Mouse (Mus musculus): ENCODE data around the gene Mesp2. TPM values are rescaled to one million over a fixed set of nuclear protein-coding genes. Genes with fewer than 3 reads are reported as not detected.

Mesp2 gene
- polyA plus RNA-seq, 1 experiment from 2014 or later, result 0.57 TPM

- ATAC-seq (ENCODE audit: low FRiP score, low TSS enrichment), result no peak
- Histone ChIP-seq H3K4me3 (ENCODE audit: low read length) (no peak overlapping the region), H3K4me2 (replicated peaks; ENCODE audit: low read depth, low read length) (peak overlapping the region; percentile 83; the same call in 1 of the 2 replicates), H3K27ac (ENCODE audit: low read depth, low read length) (no peak overlapping the region), H3K27me3 (ENCODE audit: control insufficient read depth, insufficient read depth, low read length) (no peaks in the 10 kb centered on the region), H3K9me3 (ENCODE audit: control insufficient read depth, low read length) (no peaks in the 10 kb centered on the region), H3K4me1 (ENCODE audit: control insufficient read depth, insufficient read depth, low read length) (peaks cover 7% of the 10 kb centered on the region; the same call in 1 of the 2 replicates), H3K9ac (ENCODE audit: low read depth, low read length) (no peak overlapping the region), H3K36me3 (ENCODE audit: control insufficient read depth, insufficient read depth, low read length) (no peaks in the 10 kb centered on the region)
- WGBS, result 88% methylated on average over 2 of the region's 2 CpGs
These were observed 35.8 kb downstream of the Mesp2 start for GRCm38 (mm10) chr7:79846342-79846741.

GRCm38 (mm10) chr7:79847456-79848451 lies 37.2 kb downstream of the Mesp2 start:
- Histone ChIP-seq H3K27me3 (ENCODE audit: control insufficient read depth, insufficient read depth, low read length) (no peaks in the 10 kb centered on the region), H3K9me3 (ENCODE audit: control insufficient read depth, low read length) (no peaks in the 10 kb centered on the region), H3K36me3 (ENCODE audit: control insufficient read depth, insufficient read depth, low read length) (no peaks in the 10 kb centered on the region), H3K4me3 (ENCODE audit: low read length) (peak overlapping the region; percentile 47), H3K9ac (ENCODE audit: low read depth, low read length) (peak overlapping the region; percentile 63), H3K4me2 (replicated peaks; ENCODE audit: low read depth, low read length) (peak overlapping the region; percentile 83), H3K4me1 (ENCODE audit: control insufficient read depth, insufficient read depth, low read length) (0 out of 2 replicates have a peak, but pooled peaks cover 3% of the 10 kb centered on the region), H3K27ac (ENCODE audit: low read depth, low read length) (no peak overlapping the region)
- ATAC-seq (ENCODE audit: low FRiP score, low TSS enrichment), result peak; percentile 86
- WGBS, result 7% methylated on average over 52 of the region's 53 CpGs

- H3K9ac ChIP-seq (ENCODE audit: low read depth, low read length), result no peak overlapping the region
- H3K4me3 ChIP-seq (ENCODE audit: low read length), result no peak overlapping the region
- WGBS, result 72% methylated on average over 4 of the region's 4 CpGs
- ATAC-seq (ENCODE audit: low FRiP score, low TSS enrichment), result no peak
- H3K4me2 ChIP-seq (replicated peaks; ENCODE audit: low read depth, low read length), result no peak overlapping the region
- no peaks in the 10 kb centered on the region for H3K9me3 ChIP-seq (ENCODE audit: control insufficient read depth, low read length)
- H3K27me3 ChIP-seq (ENCODE audit: control insufficient read depth, insufficient read depth, low read length), result no peaks in the 10 kb centered on the region
- H3K36me3 ChIP-seq (ENCODE audit: control insufficient read depth, insufficient read depth, low read length), result no peaks in the 10 kb centered on the region
- peaks cover 10% of the 10 kb centered on the region for H3K4me1 ChIP-seq (ENCODE audit: control insufficient read depth, insufficient read depth, low read length)
- no peak overlapping the region for H3K27ac ChIP-seq (ENCODE audit: low read depth, low read length)
These were observed 45.8 kb downstream of the Mesp2 start for GRCm38 (mm10) chr7:79856305-79856704.

- ATAC-seq (ENCODE audit: low FRiP score, low TSS enrichment), result no peak
- H3K4me1 ChIP-seq (ENCODE audit: control insufficient read depth, insufficient read depth, low read length), result peaks cover 10% of the 10 kb centered on the region
- no peaks in the 10 kb centered on the region for H3K27me3 ChIP-seq (ENCODE audit: control insufficient read depth, insufficient read depth, low read length)
- H3K36me3 ChIP-seq (ENCODE audit: control insufficient read depth, insufficient read depth, low read length), result no peaks in the 10 kb centered on the region
- H3K4me2 ChIP-seq (replicated peaks; ENCODE audit: low read depth, low read length), result no peak overlapping the region
- no peak overlapping the region for H3K9ac ChIP-seq (ENCODE audit: low read depth, low read length)
- H3K27ac ChIP-seq (ENCODE audit: low read depth, low read length), result no peak overlapping the region
- no peak overlapping the region for H3K4me3 ChIP-seq (ENCODE audit: low read length)
- 57% methylated on average over 11 of the region's 11 CpGs for WGBS
- no peaks in the 10 kb centered on the region for H3K9me3 ChIP-seq (ENCODE audit: control insufficient read depth, low read length)
These were observed 47.8 kb downstream of the Mesp2 start for GRCm38 (mm10) chr7:79858202-79858934.

- peaks cover 10% of the 10 kb centered on the region for H3K4me1 ChIP-seq (ENCODE audit: control insufficient read depth, insufficient read depth, low read length)
- no peak overlapping the region for H3K27ac ChIP-seq (ENCODE audit: low read depth, low read length)
- ATAC-seq (ENCODE audit: low FRiP score, low TSS enrichment), result no peak
- H3K27me3 ChIP-seq (ENCODE audit: control insufficient read depth, insufficient read depth, low read length), result no peaks in the 10 kb centered on the region
- H3K4me3 ChIP-seq (ENCODE audit: low read length), result no peak overlapping the region
- H3K9me3 ChIP-seq (ENCODE audit: control insufficient read depth, low read length), result no peaks in the 10 kb centered on the region
- no peak overlapping the region for H3K9ac ChIP-seq (ENCODE audit: low read depth, low read length)
- 41% methylated on average over 9 of the region's 9 CpGs for WGBS
- H3K4me2 ChIP-seq (replicated peaks; ENCODE audit: low read depth, low read length), result no peak overlapping the region
- no peaks in the 10 kb centered on the region for H3K36me3 ChIP-seq (ENCODE audit: control insufficient read depth, insufficient read depth, low read length)
These were observed 48.6 kb downstream of the Mesp2 start for GRCm38 (mm10) chr7:79858956-79859630.

GRCm38 (mm10) chr7:79860811-79861210 lies 50.3 kb downstream of the Mesp2 start, which contains the start of gene Anpep:
Gene Anpep, minus strand, starts transcription at chr7:79861059.
- no peaks in the 10 kb centered on the region for H3K36me3 ChIP-seq (ENCODE audit: control insufficient read depth, insufficient read depth, low read length)
- H3K4me2 ChIP-seq (replicated peaks; ENCODE audit: low read depth, low read length), result no peak within 1 kb of the TSS
- ATAC-seq (ENCODE audit: low FRiP score, low TSS enrichment), result no peak
- no peak within 1 kb of the TSS for H3K4me3 ChIP-seq (ENCODE audit: low read length)
- H3K27me3 ChIP-seq (ENCODE audit: control insufficient read depth, insufficient read depth, low read length), result no peaks in the 10 kb centered on the region
- H3K27ac ChIP-seq (ENCODE audit: low read depth, low read length), result no peak within 1 kb of the TSS
- no peaks in the 10 kb centered on the region for H3K9me3 ChIP-seq (ENCODE audit: control insufficient read depth, low read length)
- peaks cover 10% of the 10 kb centered on the region for H3K4me1 ChIP-seq (ENCODE audit: control insufficient read depth, insufficient read depth, low read length)
- whole genome bisulfite sequencing, result 73% methylated on average over 9 of the region's 9 CpGs
- H3K9ac ChIP-seq (ENCODE audit: low read depth, low read length), result no peak within 1 kb of the TSS

- no peaks in the 10 kb centered on the region for H3K27me3 ChIP-seq (ENCODE audit: control insufficient read depth, insufficient read depth, low read length)
- H3K9ac ChIP-seq (ENCODE audit: low read depth, low read length), result no peak overlapping the region
- H3K4me2 ChIP-seq (replicated peaks; ENCODE audit: low read depth, low read length), result no peak overlapping the region
- WGBS, result 87% methylated on average over 8 of the region's 8 CpGs
- no peak overlapping the region for H3K4me3 ChIP-seq (ENCODE audit: low read length)
- no peaks in the 10 kb centered on the region for H3K36me3 ChIP-seq (ENCODE audit: control insufficient read depth, insufficient read depth, low read length)
- H3K4me1 ChIP-seq (ENCODE audit: control insufficient read depth, insufficient read depth, low read length), result peaks cover 10% of the 10 kb centered on the region
- no peak overlapping the region for H3K27ac ChIP-seq (ENCODE audit: low read depth, low read length)
- H3K9me3 ChIP-seq (ENCODE audit: control insufficient read depth, low read length), result no peaks in the 10 kb centered on the region
- no peak; the same call in 1 of the 2 replicates for ATAC-seq (ENCODE audit: low FRiP score, low TSS enrichment)
These were observed 51.3 kb downstream of the Mesp2 start for GRCm38 (mm10) chr7:79861794-79862193.
